Mouse (Mus musculus): Measurements from ENCODE around the gene Zfp949. TPM values are rescaled to one million over a fixed set of nuclear protein-coding genes. Genes with fewer than 3 reads are reported as not detected.

Zfp949 gene
- polyA plus RNA-seq, 1 experiment from 2014 or later: 14.7 TPM

- peaks cover 17% of the 10 kb centered on the region for H3K4me1 ChIP-seq
- WGBS: under 1% methylated on average over 16 of the region's 16 CpGs
- H3K36me3 ChIP-seq: peaks cover 10% of the 10 kb centered on the region; the same call in 1 of the 2 replicates
- H3K27ac ChIP-seq: peak overlapping the region; percentile 50
- peak overlapping the region; percentile 60 for H3K9ac ChIP-seq
- H3K9me3 ChIP-seq: no peaks in the 10 kb centered on the region
- H3K27me3 ChIP-seq (replicated peaks): no peaks in the 10 kb centered on the region
- ATAC-seq (ENCODE audit: low FRiP score, low read depth): no peak
- H3K4me3 ChIP-seq: peak overlapping the region; percentile 68
- H3K4me2 ChIP-seq (replicated peaks): peak overlapping the region; percentile 73
These were observed 24.5 kb upstream of the Zfp949 start for GRCm38 (mm10) chr9:88523335-88523668.

DNA sequence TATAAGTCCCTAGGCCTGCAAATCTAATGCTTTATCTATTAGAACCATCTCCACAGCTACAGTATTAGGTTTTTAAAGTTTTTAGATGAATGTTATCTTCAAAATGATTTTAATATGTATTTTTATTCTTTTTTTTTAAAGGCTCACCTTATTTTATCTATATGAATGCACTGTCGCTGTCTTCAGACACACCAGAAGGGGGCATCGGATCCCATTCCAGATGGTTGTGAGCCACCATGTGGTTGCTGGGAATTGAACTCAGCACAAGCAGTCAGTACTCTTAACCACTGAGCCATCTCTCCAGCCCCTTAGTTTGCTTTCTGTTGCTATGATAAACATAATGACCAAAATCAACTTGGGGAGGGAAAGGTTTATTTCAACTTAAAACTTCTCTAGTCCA is 23.5 kb upstream of the Zfp949 start:
- no peak for ATAC-seq (ENCODE audit: low FRiP score, low read depth)
- 95% methylated on average over 2 of the region's 2 CpGs for WGBS
- peaks cover 10% of the 10 kb centered on the region; the same call in 1 of the 2 replicates for H3K36me3 ChIP-seq
- no peak overlapping the region for H3K4me2 ChIP-seq (replicated peaks)
- H3K4me1 ChIP-seq: peaks cover 17% of the 10 kb centered on the region
- no peaks in the 10 kb centered on the region for H3K9me3 ChIP-seq
- no peaks in the 10 kb centered on the region for H3K27me3 ChIP-seq (replicated peaks)
- H3K4me3 ChIP-seq: no peak overlapping the region
- no peak overlapping the region for H3K9ac ChIP-seq
- no peak overlapping the region for H3K27ac ChIP-seq

DNA sequence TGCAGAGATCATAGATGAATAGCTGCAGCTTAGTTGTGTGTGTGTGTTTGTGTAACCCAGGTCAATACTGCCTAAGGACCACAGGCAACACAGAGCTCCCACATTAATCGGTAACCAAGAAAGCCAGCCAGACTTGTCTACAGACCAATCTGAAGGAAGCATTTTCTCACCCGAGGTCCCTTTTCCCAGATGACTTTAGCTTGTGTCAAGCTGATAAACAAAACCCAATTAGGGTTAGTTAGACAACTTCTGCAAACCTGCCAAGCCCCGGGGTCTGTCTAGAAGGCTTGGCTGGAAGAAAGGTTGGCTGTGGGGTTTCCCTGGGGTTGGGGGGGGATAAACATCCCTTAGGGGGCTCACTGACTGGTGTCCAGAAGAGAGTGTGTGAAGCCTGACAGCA is 23.0 kb upstream of the Zfp949 start:
- 78% methylated on average over 3 of the region's 3 CpGs for WGBS
- H3K36me3 ChIP-seq: peaks cover 10% of the 10 kb centered on the region; the same call in 1 of the 2 replicates
- no peak overlapping the region for H3K4me2 ChIP-seq (replicated peaks)
- H3K27ac ChIP-seq: no peak overlapping the region
- H3K9ac ChIP-seq: no peak overlapping the region
- no peaks in the 10 kb centered on the region for H3K27me3 ChIP-seq (replicated peaks)
- no peak overlapping the region for H3K4me3 ChIP-seq
- peaks cover 16% of the 10 kb centered on the region for H3K4me1 ChIP-seq
- no peak for ATAC-seq (ENCODE audit: low FRiP score, low read depth)
- H3K9me3 ChIP-seq: no peaks in the 10 kb centered on the region

GRCm38 (mm10) chr9:88525341-88525740 is 22.5 kb upstream of the Zfp949 start:
- H3K27ac ChIP-seq: no peak overlapping the region
- ATAC-seq (ENCODE audit: low FRiP score, low read depth): no peak
- no peak overlapping the region for H3K4me3 ChIP-seq
- no peak overlapping the region for H3K4me2 ChIP-seq (replicated peaks)
- H3K36me3 ChIP-seq: peaks cover 7% of the 10 kb centered on the region; the same call in 1 of the 2 replicates
- 90% methylated on average over 6 of the region's 6 CpGs for WGBS
- H3K9ac ChIP-seq: no peak overlapping the region
- H3K9me3 ChIP-seq: no peaks in the 10 kb centered on the region
- H3K27me3 ChIP-seq (replicated peaks): no peaks in the 10 kb centered on the region
- H3K4me1 ChIP-seq: peaks cover 11% of the 10 kb centered on the region

DNA sequence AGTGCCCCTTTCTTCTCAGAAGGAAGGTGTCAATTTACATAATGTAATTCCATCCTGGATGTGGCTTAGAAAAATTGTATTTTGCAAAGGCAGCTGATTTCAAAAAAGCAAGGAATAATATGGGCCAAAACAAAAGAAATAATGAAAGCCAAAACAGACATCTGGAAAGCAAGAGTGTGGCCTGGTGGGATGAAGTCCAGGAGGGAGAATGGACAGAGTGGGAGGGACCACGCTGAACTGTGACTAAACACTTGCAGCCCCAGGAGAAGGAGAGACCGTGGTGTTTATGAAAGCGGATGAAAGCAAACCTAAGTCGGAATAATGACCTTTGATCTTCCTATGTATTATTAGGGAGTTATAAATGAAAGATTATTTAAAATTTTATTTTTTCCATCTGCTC is 19.9 kb upstream of the Zfp949 start:
- no peak for ATAC-seq (ENCODE audit: low FRiP score, low read depth)
- Histone ChIP-seq H3K4me2 (replicated peaks) (no peak overlapping the region), H3K4me1 (peaks cover 3% of the 10 kb centered on the region; the same call in 1 of the 2 replicates), H3K27ac (no peak overlapping the region), H3K9ac (no peak overlapping the region), H3K9me3 (no peaks in the 10 kb centered on the region), H3K36me3 (no peaks in the 10 kb centered on the region), H3K27me3 (replicated peaks) (no peaks in the 10 kb centered on the region), H3K4me3 (no peak overlapping the region)
- 80% methylated on average over 4 of the region's 4 CpGs for WGBS

DNA sequence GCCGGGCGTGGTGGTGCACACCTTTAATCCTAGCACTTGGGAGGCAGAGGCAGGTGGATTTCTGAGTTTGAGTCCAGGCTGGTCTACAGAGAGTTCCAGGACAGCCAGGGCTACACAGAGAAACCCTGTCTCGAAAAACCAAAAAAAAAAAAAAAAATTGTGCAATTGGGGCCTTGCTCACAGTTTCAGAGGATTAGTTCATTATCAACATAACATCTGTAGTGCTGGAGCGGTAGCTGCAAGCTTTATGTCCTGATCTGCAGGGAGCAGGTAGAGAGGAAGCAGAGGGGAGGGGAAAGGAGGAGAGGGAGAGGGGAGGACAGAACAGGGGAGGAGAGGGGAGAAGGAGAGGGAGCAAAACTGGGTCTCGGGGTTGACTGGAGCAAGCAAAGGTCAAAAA is 19.1 kb upstream of the Zfp949 start:
- WGBS: 88% methylated on average over 5 of the region's 5 CpGs
- no peak for ATAC-seq (ENCODE audit: low FRiP score, low read depth)

GRCm38 (mm10) chr9:88529571-88529970 is 18.2 kb upstream of the Zfp949 start:
- no peak for ATAC-seq (ENCODE audit: low FRiP score, low read depth)

More for the DNA sequence above, 19.1 kb upstream of the Zfp949 start:
- H3K4me3 ChIP-seq: no peak overlapping the region
- no peaks in the 10 kb centered on the region for H3K27me3 ChIP-seq (replicated peaks)
- no peaks in the 10 kb centered on the region for H3K36me3 ChIP-seq
- H3K4me1 ChIP-seq: no peaks in the 10 kb centered on the region
- no peak overlapping the region for H3K4me2 ChIP-seq (replicated peaks)
- no peaks in the 10 kb centered on the region for H3K9me3 ChIP-seq
- H3K9ac ChIP-seq: no peak overlapping the region
- no peak overlapping the region for H3K27ac ChIP-seq

GRCm38 (mm10) chr9:88529979-88530580 is 17.7 kb upstream of the Zfp949 start:
- no peak overlapping the region for H3K4me2 ChIP-seq (replicated peaks)
- 81% methylated on average over 5 of the region's 5 CpGs for WGBS
- no peaks in the 10 kb centered on the region for H3K27me3 ChIP-seq (replicated peaks)
- no peaks in the 10 kb centered on the region for H3K4me1 ChIP-seq
- no peak for ATAC-seq (ENCODE audit: low FRiP score, low read depth)
- H3K9ac ChIP-seq: no peak overlapping the region
- H3K4me3 ChIP-seq: no peak overlapping the region
- no peaks in the 10 kb centered on the region for H3K36me3 ChIP-seq
- no peaks in the 10 kb centered on the region for H3K9me3 ChIP-seq
- no peak overlapping the region for H3K27ac ChIP-seq

More at GRCm38 (mm10) chr9:88529571-88529970, 18.2 kb upstream of the Zfp949 start:
- Histone ChIP-seq H3K4me1 (no peaks in the 10 kb centered on the region), H3K36me3 (no peaks in the 10 kb centered on the region), H3K27ac (no peak overlapping the region), H3K4me2 (replicated peaks) (no peak overlapping the region), H3K9ac (no peak overlapping the region), H3K4me3 (no peak overlapping the region), H3K27me3 (replicated peaks) (no peaks in the 10 kb centered on the region), H3K9me3 (no peaks in the 10 kb centered on the region)
- 84% methylated on average over 3 of the region's 3 CpGs for WGBS

GRCm38 (mm10) chr9:88534093-88534492 is 13.7 kb upstream of the Zfp949 start:
- H3K27me3 ChIP-seq (replicated peaks): no peaks in the 10 kb centered on the region
- no peak overlapping the region for H3K9ac ChIP-seq
- ATAC-seq (ENCODE audit: low FRiP score, low read depth): no peak
- H3K4me1 ChIP-seq: no peaks in the 10 kb centered on the region
- no peak overlapping the region for H3K4me3 ChIP-seq
- 89% methylated on average over 5 of the region's 5 CpGs for WGBS
- no peak overlapping the region for H3K27ac ChIP-seq
- no peaks in the 10 kb centered on the region for H3K9me3 ChIP-seq
- no peaks in the 10 kb centered on the region for H3K36me3 ChIP-seq
- no peak overlapping the region for H3K4me2 ChIP-seq (replicated peaks)

DNA sequence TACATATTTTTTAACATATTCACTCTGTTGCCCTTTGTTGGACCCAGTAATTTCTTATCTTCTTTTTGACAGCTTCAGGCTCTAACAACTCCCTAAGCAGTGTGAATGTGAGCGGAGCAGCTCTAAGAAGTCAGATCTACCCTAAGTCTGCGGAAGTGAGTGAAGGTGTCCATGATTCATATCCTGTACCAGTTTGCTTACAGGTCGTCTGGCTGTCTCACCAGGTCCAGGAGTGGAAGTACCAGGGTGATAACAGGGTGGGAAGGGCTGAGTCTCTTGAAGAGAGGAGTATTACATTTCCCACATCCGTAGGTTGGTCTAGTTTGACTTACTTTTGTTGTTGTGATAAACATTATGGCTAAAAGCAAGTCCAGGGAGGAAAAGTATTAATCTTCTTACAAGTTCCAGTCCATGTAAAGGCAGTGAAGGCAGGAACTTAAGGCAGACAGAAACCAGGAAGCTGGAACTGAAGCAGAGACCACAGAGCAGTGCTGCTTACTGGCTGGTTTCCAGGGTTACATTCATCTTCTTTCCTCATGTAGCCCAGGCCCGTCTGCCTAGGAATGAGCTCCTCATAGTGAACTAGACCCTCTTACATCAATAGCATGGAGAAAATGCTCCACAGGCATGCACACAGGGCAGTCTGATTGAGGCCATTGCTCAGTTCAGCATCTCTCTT is 8.1 kb upstream of the Zfp949 start:
- H3K4me2 ChIP-seq (replicated peaks): no peak overlapping the region
- H3K27me3 ChIP-seq (replicated peaks): no peaks in the 10 kb centered on the region
- no peaks in the 10 kb centered on the region for H3K36me3 ChIP-seq
- no peak overlapping the region for H3K9ac ChIP-seq
- ATAC-seq (ENCODE audit: low FRiP score, low read depth): no peak
- WGBS: 78% methylated on average over 5 of the region's 5 CpGs
- no peaks in the 10 kb centered on the region for H3K4me1 ChIP-seq
- H3K27ac ChIP-seq: no peak overlapping the region
- no peak overlapping the region for H3K4me3 ChIP-seq
- no peaks in the 10 kb centered on the region for H3K9me3 ChIP-seq

DNA sequence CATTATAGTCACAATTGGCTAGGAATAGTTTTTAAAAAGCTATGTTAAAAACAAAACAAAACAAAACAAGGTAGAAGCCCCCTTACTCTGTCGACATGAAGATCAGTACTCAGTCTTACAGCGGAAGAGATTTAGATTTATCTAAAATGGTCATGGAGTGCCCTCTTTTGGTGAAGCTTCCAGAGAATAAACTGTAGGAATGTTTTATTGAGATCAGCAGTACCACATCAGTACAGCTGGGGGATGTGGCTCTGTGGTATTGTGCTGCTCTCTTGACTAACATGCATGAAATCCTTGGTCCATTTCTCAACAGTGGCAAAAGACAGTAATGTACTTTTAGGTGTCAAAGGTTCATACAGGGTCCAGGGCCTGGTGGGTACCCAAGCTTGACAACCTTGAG is 5.0 kb upstream of the Zfp949 start:
- Histone ChIP-seq H3K36me3 (no peaks in the 10 kb centered on the region), H3K4me3 (no peak overlapping the region), H3K27ac (no peak overlapping the region), H3K27me3 (replicated peaks) (no peaks in the 10 kb centered on the region), H3K4me2 (replicated peaks) (no peak overlapping the region), H3K4me1 (no peaks in the 10 kb centered on the region), H3K9me3 (no peaks in the 10 kb centered on the region), H3K9ac (no peak overlapping the region)
- 39% methylated on average over 2 of the region's 2 CpGs for WGBS
- no peak for ATAC-seq (ENCODE audit: low FRiP score, low read depth)

GRCm38 (mm10) chr9:88545534-88545933 is 2.3 kb upstream of the Zfp949 start:
- Histone ChIP-seq H3K27ac (no peak overlapping the region), H3K36me3 (no peaks in the 10 kb centered on the region), H3K4me3 (no peak overlapping the region), H3K27me3 (replicated peaks) (no peaks in the 10 kb centered on the region), H3K9ac (no peak overlapping the region), H3K4me1 (peaks cover 14% of the 10 kb centered on the region), H3K4me2 (replicated peaks) (no peak overlapping the region), H3K9me3 (no peaks in the 10 kb centered on the region)
- WGBS: 36% methylated on average over 3 of the region's 3 CpGs
- no peak for ATAC-seq (ENCODE audit: low FRiP score, low read depth)

- Histone ChIP-seq H3K4me2 (replicated peaks) (no peak overlapping the region), H3K9ac (no peak overlapping the region), H3K4me1 (peaks cover 14% of the 10 kb centered on the region), H3K9me3 (no peaks in the 10 kb centered on the region), H3K27ac (no peak overlapping the region), H3K4me3 (no peak overlapping the region), H3K27me3 (replicated peaks) (no peaks in the 10 kb centered on the region), H3K36me3 (no peaks in the 10 kb centered on the region)
- no peak for ATAC-seq (ENCODE audit: low FRiP score, low read depth)
- WGBS: 2% methylated on average over 2 of the region's 2 CpGs
These were observed 1.7 kb upstream of the Zfp949 start for GRCm38 (mm10) chr9:88546166-88546565.

Data from neural tube, embryonic 12.5 days (tissue).